Mouse (Mus musculus): Measurements from ENCODE around the gene Crot.

GRCm38 (mm10) chr5:8917069-8917468 lies 80.1 kb downstream of the Crot start:
- TF ChIP-seq CTCF (IDR thresholded peaks at IDR 0.05), result no peak
- no peak for TF ChIP-seq EP300 (IDR thresholded peaks at IDR 0.05)

All from lung, postnatal 0 days (tissue).